Mouse (Mus musculus) embryonic facial prominence, embryonic 11.5 days (tissue): ENCODE results near the gene Gm29776. TPM values are rescaled to one million over a fixed set of nuclear protein-coding genes. Genes with fewer than 3 reads are reported as not detected.
A peak's percentile ranks its signal among the peaks of the same experiment; 100 is the strongest.

ENCODE experiments used
- ATAC-seq: fragments of 200-750 bp; cut with Nextera tagmentation; replicated peaks from 2 replicates; pipeline ENCODE4 v1.8.0; 2017; ENCODE audit warnings: low read depth; ENCODE audit not compliant: insufficient number of reproducible peaks, low FRiP score, low TSS enrichment
- DNase-seq: peaks from one replicate; pipeline ENCODE4 v3.0.0-alpha.2; 2015; ENCODE audit warnings: low spot score
- H3K27ac ChIP-seq: fragments of 300-500 bp; sonication (generic); replicated peaks from 2 replicates; pipeline ENCODE4 v1.5.1; 2014; ENCODE audit warnings: mild to moderate bottlenecking, low read depth, low read length, control low read depth
- H3K27me3 ChIP-seq: fragments of 300-500 bp; sonication (generic); 2 replicates; pipeline ENCODE4 v1.6.1; 2014; ENCODE audit warnings: mild to moderate bottlenecking, low read length, moderate library complexity, mixed read lengths; ENCODE audit not compliant: control insufficient read depth, insufficient read depth
- H3K36me3 ChIP-seq: fragments of 300-500 bp; sonication (generic); replicated peaks from 2 replicates; pipeline ENCODE4 v1.6.1; 2014; ENCODE audit warnings: low read depth, mild to moderate bottlenecking, low read length, moderate library complexity, mixed read lengths; ENCODE audit not compliant: control insufficient read depth, insufficient read depth
- H3K4me1 ChIP-seq: fragments of 300-500 bp; sonication (generic); 2 replicates; pipeline ENCODE4 v1.6.1; 2014; ENCODE audit warnings: low read length, mixed read lengths; ENCODE audit not compliant: control insufficient read depth, insufficient read depth
- H3K4me2 ChIP-seq: fragments of 300-500 bp; sonication (generic); 2 replicates; pipeline ENCODE4 v1.6.1; 2014; ENCODE audit warnings: low read depth, mild to moderate bottlenecking, control low read depth, low read length, moderate library complexity
- H3K4me3 ChIP-seq: fragments of 300-500 bp; sonication (generic); 2 replicates; pipeline ENCODE4 v1.5.1; 2014; ENCODE audit warnings: low read depth, low read length, control low read depth
- H3K9ac ChIP-seq: fragments of 300-500 bp; sonication (generic); replicated peaks from 2 replicates; pipeline ENCODE4 v1.6.1; 2014; ENCODE audit warnings: mild to moderate bottlenecking, control low read depth, low read length
- H3K9me3 ChIP-seq: fragments of 300-500 bp; sonication (generic); replicated peaks from 2 replicates; pipeline ENCODE4 v1.6.1; 2016; ENCODE audit warnings: mild to moderate bottlenecking, low read length, inconsistent platforms, mixed read lengths; ENCODE audit not compliant: control insufficient read depth
- WGBS: fragments of 180-500 bp; shearing (Covaris S2); extraction: QIAGEN DNeasy Blood & Tissue Kit; methylation state at CpG from one replicate; pipeline ENCODE4 v1.1.7; 2014; 5-methylcytosine and 5-hydroxymethylcytosine counted together
- polyA plus RNA-seq: library from polyadenylated mRNA; unstranded; fragments of >200 nt; fragmentation: Nextera tagmentation; extraction: Ambion mirVana; gene quantifications from 2 replicates; pipeline ENCODE4 v1.2.1, GENCODE M21; 2014

The Gm29776 gene
- polyA plus RNA-seq, 1 experiment from 2014 or later, result 0.11 TPM

DNA sequence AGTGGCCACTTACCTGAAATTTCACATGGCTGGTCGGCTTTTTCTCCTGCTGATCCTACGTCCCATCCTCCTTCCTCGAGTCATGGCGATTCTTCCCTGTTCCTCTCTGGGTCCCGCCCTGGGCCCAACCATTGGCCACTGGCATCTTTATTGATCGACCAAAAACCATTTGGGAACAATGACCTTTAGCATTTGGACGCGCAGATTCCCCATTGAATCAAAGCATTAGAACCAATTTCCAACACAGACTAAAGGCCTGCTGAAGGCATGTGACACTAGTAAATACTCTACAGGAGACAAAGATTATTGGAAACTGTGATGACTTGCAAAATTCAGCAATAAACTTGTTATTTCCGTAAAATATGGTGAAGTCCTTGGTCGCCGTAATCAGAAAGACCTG is 21.4 kb upstream of the Gm29776 start:
- ATAC-seq (no peak), DNase-seq (no peak)
- Histone ChIP-seq H3K27ac (no peak overlapping the region), H3K4me2 (no peak overlapping the region), H3K36me3 (no peaks in the 10 kb centered on the region), H3K4me3 (no peak overlapping the region), H3K9me3 (no peaks in the 10 kb centered on the region), H3K9ac (no peak overlapping the region), H3K27me3 (no peaks in the 10 kb centered on the region), H3K4me1 (no peaks in the 10 kb centered on the region)
- WGBS, result 93% methylated on average over 11 of the region's 11 CpGs

DNA sequence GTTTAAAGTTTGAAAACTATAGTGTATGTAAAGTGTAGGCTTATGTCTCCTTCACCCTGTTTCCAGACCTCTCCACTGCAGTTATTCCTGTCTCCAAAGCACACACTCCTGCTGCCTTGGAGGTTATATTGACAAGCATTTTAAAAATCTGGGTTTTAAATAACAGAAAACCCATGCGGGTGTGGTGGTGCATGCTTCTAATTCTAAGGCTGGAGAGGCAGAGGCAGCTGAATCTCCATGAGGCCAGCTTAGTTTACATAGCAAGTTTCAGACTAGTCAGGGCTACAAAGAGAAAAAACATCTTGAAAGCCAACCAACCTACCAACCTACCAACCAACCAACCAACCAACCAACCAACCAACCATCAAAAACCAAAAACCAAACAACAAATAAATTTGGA is 16.8 kb upstream of the Gm29776 start:
- no peaks in the 10 kb centered on the region for H3K36me3 ChIP-seq
- no peaks in the 10 kb centered on the region for H3K9me3 ChIP-seq
- no peaks in the 10 kb centered on the region; the same call in 1 of the 2 replicates for H3K4me1 ChIP-seq
- no peak overlapping the region for H3K9ac ChIP-seq
- DNase-seq (no peak), ATAC-seq (no peak)
- no peaks in the 10 kb centered on the region for H3K27me3 ChIP-seq
- WGBS, result 77% methylated on average over 1 of the region's 1 CpGs
- H3K27ac ChIP-seq, result no peak overlapping the region
- no peak overlapping the region for H3K4me3 ChIP-seq
- H3K4me2 ChIP-seq, result no peak overlapping the region

DNA sequence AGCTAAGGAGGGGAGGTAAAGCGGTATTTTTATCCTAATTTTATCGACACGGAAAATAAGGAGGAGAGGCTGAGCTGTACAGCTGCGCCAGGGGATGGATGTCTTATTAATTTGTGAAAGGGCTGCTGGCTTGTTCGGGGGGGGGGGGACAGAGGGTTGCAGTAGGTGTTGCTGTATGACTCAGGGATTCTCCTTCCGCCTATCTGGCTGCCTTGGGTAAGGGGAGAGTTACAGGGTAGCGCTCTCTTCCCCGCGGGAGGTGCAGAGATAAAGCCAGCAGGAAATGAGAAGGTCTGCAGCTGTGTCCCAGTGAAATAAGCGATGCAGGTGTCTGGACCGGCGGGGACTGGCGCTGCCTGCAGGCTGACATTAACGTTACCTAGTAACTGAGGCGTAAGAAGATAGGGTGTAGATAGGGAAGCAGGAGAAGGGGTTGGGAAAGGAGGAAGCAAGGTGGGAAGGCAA is 16.0 kb upstream of the Gm29776 start:
- Histone ChIP-seq H3K27ac (no peak overlapping the region), H3K4me2 (peak overlapping the region; percentile 47), H3K4me1 (no peaks in the 10 kb centered on the region; the same call in 1 of the 2 replicates), H3K27me3 (no peaks in the 10 kb centered on the region), H3K36me3 (no peaks in the 10 kb centered on the region), H3K9me3 (no peaks in the 10 kb centered on the region), H3K4me3 (peak overlapping the region; percentile 19), H3K9ac (no peak overlapping the region; the same call in 1 of the 2 replicates)
- ATAC-seq, result no peak
- WGBS, result 4% methylated on average over 15 of the region's 15 CpGs
- DNase-seq, result no peak

DNA sequence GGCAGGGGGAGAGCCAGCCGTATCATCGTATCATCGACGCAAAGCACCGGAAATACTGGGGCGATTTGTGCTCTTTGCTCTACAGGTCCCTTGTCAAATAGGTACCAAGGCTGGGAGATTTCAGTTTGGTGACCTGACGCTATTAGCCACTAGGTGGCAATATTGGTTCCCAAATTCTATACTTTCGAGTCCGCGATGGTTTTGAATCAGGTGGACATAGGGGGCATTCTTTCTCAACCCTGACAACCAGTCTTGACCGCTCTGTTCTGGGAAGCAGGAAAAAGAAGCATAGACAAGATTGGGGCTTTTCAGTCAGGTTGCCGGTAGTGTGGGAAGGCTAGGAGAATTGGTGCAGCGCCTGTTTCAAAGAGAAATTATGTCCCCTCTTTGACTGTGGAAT is 15.5 kb upstream of the Gm29776 start:
- Histone ChIP-seq H3K4me2 (peak overlapping the region; percentile 47), H3K4me1 (no peaks in the 10 kb centered on the region; the same call in 1 of the 2 replicates), H3K36me3 (no peaks in the 10 kb centered on the region), H3K4me3 (peak overlapping the region; percentile 19), H3K27ac (no peak overlapping the region), H3K9ac (no peak overlapping the region), H3K9me3 (no peaks in the 10 kb centered on the region), H3K27me3 (no peaks in the 10 kb centered on the region)
- DNase-seq (peak; percentile 92), ATAC-seq (no peak)
- WGBS, result 0% methylated on average over 13 of the region's 13 CpGs

DNA sequence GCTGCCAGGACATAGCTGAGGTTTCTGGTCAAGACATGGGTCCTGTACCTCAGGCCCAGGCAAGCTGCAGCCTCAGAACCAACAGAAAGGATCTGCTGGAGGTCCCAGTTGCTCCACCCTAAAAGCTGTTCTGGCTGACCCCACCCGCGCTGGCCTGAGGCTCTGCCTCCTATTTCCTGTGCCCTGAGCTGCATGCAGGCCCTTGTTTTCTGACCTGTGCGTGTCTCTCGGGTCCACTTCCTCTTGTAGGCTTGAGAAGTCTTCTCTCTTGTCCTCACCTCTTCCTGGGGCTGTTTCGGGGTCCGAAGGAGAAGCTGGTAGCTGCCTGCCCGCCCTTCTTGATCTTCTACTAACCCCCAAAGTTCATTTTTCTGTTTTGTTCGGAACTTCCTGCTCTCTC is 14.2 kb upstream of the Gm29776 start:
- no peak for DNase-seq
- Histone ChIP-seq H3K9ac (no peak overlapping the region), H3K9me3 (no peaks in the 10 kb centered on the region), H3K36me3 (no peaks in the 10 kb centered on the region), H3K27ac (no peak overlapping the region), H3K4me1 (no peaks in the 10 kb centered on the region; the same call in 1 of the 2 replicates), H3K27me3 (no peaks in the 10 kb centered on the region), H3K4me3 (no peak overlapping the region), H3K4me2 (no peak overlapping the region)
- WGBS, result 55% methylated on average over 8 of the region's 8 CpGs
- ATAC-seq, result no peak

DNA sequence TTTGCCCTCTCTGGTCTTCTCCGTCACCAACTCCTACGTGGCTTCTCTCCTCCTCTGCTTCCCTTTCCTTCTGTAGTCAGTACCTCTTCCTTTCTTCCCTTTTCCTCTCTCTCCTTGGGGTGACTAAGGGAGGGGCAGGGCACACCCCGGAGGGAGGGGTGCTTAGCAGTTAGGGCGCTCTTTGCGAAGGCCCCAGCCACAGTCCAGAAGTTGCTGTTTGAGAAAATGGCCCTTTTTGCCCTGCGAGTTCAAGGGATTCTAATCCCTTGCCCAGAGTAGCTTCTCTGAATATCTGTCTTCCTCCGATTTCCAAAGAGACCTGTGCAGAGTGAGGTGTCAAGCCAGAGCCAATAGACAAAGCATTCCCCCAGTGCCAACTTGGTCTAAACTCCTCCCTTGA is 13.4 kb upstream of the Gm29776 start, which contains the start of gene Cebpe:
Gene Cebpe, minus strand, starts transcription at position 101 of the 400 bp plus-strand sequence.
- Histone ChIP-seq H3K36me3 (no peaks in the 10 kb centered on the region), H3K27ac (no peak within 1 kb of the TSS), H3K27me3 (no peaks in the 10 kb centered on the region), H3K4me2 (no peak within 1 kb of the TSS), H3K4me3 (no peak within 1 kb of the TSS), H3K9me3 (no peaks in the 10 kb centered on the region), H3K4me1 (no peaks in the 10 kb centered on the region; the same call in 1 of the 2 replicates), H3K9ac (no peak within 1 kb of the TSS)
- 83% methylated on average over 7 of the region's 7 CpGs for WGBS
- DNase-seq, result no peak
- ATAC-seq, result no peak

DNA sequence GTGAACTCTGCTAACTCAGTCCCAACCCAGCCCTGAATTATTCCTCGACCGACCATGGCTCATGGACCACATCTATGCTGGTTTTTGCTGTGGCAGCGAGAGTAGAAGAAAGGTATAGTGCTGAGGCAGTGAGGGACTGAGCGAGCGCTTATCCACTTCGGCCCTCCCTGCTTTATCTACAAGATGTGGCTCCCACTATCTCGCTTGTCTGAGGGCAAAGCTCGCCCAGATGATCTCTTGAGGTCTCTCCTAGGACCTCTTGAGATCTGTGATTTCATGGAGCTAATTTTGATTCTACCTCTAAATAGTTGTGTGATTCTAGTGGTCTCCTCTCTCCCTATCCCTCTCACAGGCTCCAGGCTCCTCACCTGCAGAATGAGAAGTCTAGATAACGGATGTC is 10.4 kb upstream of the Gm29776 start:
- H3K4me2 ChIP-seq, result no peak overlapping the region
- no peak overlapping the region for H3K4me3 ChIP-seq
- WGBS, result 86% methylated on average over 9 of the region's 9 CpGs
- H3K36me3 ChIP-seq, result no peaks in the 10 kb centered on the region
- H3K27ac ChIP-seq, result no peak overlapping the region
- no peaks in the 10 kb centered on the region; the same call in 1 of the 2 replicates for H3K4me1 ChIP-seq
- no peak overlapping the region for H3K9ac ChIP-seq
- H3K9me3 ChIP-seq, result no peaks in the 10 kb centered on the region
- no peak for ATAC-seq
- no peak for DNase-seq
- no peaks in the 10 kb centered on the region for H3K27me3 ChIP-seq

DNA sequence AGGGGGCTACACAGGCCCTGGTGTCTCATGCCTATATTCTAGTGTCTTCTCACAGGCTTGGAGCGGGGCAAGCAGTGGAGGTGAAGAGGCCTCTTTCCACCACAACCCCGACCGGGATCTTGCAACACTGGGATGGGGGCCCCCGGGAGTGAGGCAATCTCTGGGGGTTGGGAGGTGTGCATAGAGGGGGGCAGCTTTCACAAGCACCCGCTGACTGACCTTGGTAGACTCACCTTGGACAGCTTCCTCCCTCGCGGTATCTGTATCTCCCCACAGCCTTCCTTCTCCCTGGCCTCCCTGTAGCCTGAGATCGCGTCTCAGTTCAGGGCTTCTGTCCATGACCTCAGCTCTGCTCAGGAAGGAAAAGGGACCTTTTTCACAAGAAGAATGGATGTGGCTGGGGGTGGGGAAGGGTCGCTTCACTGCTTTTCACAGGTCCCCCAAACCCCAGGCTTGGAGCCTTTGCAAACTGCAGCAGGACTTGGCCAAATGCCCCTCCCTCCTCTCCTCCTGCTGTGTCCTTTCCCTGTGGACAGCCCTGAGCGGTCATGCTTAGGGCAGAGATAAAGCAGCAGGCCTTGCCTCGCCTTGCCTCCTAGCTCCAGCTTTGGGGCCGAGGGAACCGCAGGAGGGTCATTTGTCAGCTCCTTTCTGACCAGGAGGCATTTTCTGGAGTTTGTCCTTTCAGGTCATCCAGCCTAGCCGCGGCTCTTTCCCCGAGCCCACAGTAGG is 8.1 kb upstream of the Gm29776 start:
- 58% methylated on average over 17 of the region's 17 CpGs for WGBS
- no peaks in the 10 kb centered on the region for H3K9me3 ChIP-seq
- ATAC-seq (no peak), DNase-seq (no peak)
- H3K4me2 ChIP-seq, result no peak overlapping the region
- no peaks in the 10 kb centered on the region for H3K4me1 ChIP-seq
- no peaks in the 10 kb centered on the region for H3K36me3 ChIP-seq
- H3K9ac ChIP-seq, result no peak overlapping the region
- no peaks in the 10 kb centered on the region for H3K27me3 ChIP-seq
- no peak overlapping the region for H3K27ac ChIP-seq
- no peak overlapping the region for H3K4me3 ChIP-seq
